Mouse (Mus musculus) kidney, embryonic 16.5 days (tissue): ENCODE measurements around the gene Dph1. TPM values are rescaled to one million over a fixed set of nuclear protein-coding genes. Genes with fewer than 3 reads are reported as not detected.

Experiments used
- ATAC-seq: fragments of 200-750 bp; cut with Nextera tagmentation; 2 replicates; pipeline ENCODE4 v1.8.0; 2017; ENCODE audit warnings: moderate TSS enrichment; ENCODE audit not compliant: low FRiP score, low TSS enrichment
- H3K27ac ChIP-seq: fragments of 300-500 bp; sonication (generic); 2 replicates; pipeline ENCODE4 v1.5.1; 2014; ENCODE audit warnings: low read length
- H3K27me3 ChIP-seq: fragments of 300-500 bp; sonication (generic); 2 replicates; pipeline ENCODE4 v1.6.1; 2014; ENCODE audit warnings: low read length, control low read depth, mixed read lengths; ENCODE audit not compliant: insufficient read depth
- H3K36me3 ChIP-seq: fragments of 300-500 bp; sonication (generic); 2 replicates; pipeline ENCODE4 v1.6.1; 2014; ENCODE audit warnings: low read length, control low read depth, mixed read lengths; ENCODE audit not compliant: insufficient read depth
- H3K4me1 ChIP-seq: fragments of 300-500 bp; sonication (generic); 2 replicates; pipeline ENCODE4 v1.6.1; 2014; ENCODE audit warnings: low read length, control low read depth, mixed read lengths; ENCODE audit not compliant: insufficient read depth
- H3K4me2 ChIP-seq: fragments of 300-500 bp; sonication (generic); replicated peaks from 2 replicates; pipeline ENCODE4 v1.6.1; 2014; ENCODE audit warnings: low read depth, low read length
- H3K4me3 ChIP-seq: fragments of 300-500 bp; sonication (generic); 2 replicates; pipeline ENCODE4 v1.5.1; 2014; ENCODE audit warnings: mild to moderate bottlenecking, low read length
- H3K9ac ChIP-seq: fragments of 300-500 bp; sonication (generic); replicated peaks from 2 replicates; pipeline ENCODE4 v1.6.1; 2014; ENCODE audit warnings: low read length
- H3K9me3 ChIP-seq: fragments of 300-500 bp; sonication (generic); 2 replicates; pipeline ENCODE4 v1.6.1; 2016; ENCODE audit warnings: low read length, control low read depth
- WGBS: fragments of 180-500 bp; shearing (Covaris S2); extraction: QIAGEN DNeasy Blood & Tissue Kit; methylation state at CpG from one replicate; pipeline ENCODE4 v1.1.7; 2014; 5-methylcytosine and 5-hydroxymethylcytosine counted together
- polyA plus RNA-seq: library from polyadenylated mRNA; unstranded; fragments of >200 nt; fragmentation: Nextera tagmentation; extraction: Ambion mirVana; gene quantifications from 2 replicates; pipeline ENCODE4 v1.2.1, GENCODE M21; 2015

Dph1 gene
- polyA plus RNA-seq, 1 experiment from 2014 or later = 28.4 TPM

DNA sequence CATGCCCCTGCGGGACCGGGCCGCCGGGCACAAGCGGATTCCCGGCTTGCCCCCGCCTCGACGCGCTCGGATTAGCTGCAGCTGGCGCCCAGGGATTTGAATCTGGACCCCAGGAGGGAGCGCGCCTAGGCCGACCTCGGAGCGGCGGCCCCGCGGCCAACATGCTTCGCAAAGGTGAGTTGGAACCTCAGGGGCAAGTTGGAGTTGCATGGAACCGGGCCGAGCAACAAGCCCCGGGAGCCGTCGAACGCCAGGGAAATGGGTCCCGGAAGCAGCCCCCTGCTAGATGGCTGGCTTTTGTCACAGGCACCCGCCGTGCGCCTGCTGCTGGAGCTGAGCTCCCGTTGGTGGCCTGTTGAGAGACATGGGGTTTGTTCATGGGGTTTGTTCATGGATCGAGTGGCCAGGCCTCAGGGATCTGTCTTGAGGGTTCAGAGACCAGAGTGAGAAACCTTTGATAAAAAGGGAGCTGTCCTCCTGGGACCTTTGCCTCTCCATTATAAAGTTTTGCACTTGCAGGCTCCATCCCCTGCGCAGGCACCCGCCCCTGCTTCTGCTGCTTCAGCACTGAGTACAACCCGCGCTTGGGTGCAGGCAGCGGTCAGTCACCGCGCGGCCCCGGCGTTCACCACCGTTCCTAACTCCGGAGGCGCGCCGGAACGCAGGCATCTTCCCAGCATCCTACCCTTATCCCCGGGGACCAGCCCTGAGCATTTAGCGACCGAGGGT is 3.2 kb upstream of the Dph1 start:
- Histone ChIP-seq H3K27ac (no peak overlapping the region), H3K4me1 (peaks cover 36% of the 10 kb centered on the region), H3K9ac (peak overlapping the region; percentile 65), H3K4me2 (peak overlapping the region; percentile 87), H3K27me3 (peaks cover 59% of the 10 kb centered on the region), H3K9me3 (no peaks in the 10 kb centered on the region), H3K36me3 (no peaks in the 10 kb centered on the region), H3K4me3 (peak overlapping the region; percentile 60)
- no peak for ATAC-seq
- under 1% methylated on average over 52 of the region's 52 CpGs for WGBS

DNA sequence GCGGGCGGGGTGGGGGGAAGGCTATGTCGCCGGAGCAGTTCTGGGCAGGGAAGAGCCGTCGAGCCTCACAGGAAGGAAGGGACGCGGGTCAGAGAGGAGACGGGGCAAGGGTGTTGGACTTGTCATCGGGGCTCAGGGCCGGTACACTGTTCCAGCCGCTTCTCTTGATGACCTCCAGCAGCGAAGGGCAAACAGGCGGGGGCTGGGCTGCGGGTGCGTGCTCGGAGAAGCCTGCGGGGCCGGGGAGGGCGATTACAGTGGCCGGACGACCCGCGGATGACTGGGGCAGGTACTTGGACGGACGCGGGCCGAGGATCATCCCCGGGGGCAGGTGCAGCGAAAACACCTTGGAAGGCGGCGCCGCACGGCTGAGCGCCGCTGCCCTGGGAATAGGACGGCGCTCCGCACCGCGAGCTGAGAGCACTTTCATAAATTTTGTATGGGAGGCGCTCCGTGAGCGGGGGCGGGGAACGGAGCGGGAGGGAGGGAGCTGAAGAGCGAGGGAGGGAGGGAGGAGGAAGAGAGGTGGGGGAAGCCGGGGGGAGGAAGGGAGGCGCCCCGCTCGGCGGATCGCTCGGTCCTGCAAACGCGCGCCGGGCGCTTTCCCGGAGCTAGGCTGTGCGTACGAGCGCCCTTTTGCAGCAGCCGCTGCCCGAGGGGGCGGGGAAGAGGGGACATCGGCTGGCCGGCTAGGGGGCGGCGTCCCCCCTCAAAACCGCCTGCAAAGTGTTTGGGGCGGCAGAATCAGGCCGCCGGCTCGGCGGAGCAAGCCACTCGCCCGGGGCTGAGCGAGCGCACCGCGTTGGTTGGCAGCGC is 2.4 kb upstream of the Dph1 start, which contains the start of gene Rtn4rl1:
Gene Rtn4rl1 (plus strand): TSS at position 528 of the 816 bp plus-strand sequence.
- under 1% methylated on average over 80 of the region's 84 CpGs for WGBS

DNA sequence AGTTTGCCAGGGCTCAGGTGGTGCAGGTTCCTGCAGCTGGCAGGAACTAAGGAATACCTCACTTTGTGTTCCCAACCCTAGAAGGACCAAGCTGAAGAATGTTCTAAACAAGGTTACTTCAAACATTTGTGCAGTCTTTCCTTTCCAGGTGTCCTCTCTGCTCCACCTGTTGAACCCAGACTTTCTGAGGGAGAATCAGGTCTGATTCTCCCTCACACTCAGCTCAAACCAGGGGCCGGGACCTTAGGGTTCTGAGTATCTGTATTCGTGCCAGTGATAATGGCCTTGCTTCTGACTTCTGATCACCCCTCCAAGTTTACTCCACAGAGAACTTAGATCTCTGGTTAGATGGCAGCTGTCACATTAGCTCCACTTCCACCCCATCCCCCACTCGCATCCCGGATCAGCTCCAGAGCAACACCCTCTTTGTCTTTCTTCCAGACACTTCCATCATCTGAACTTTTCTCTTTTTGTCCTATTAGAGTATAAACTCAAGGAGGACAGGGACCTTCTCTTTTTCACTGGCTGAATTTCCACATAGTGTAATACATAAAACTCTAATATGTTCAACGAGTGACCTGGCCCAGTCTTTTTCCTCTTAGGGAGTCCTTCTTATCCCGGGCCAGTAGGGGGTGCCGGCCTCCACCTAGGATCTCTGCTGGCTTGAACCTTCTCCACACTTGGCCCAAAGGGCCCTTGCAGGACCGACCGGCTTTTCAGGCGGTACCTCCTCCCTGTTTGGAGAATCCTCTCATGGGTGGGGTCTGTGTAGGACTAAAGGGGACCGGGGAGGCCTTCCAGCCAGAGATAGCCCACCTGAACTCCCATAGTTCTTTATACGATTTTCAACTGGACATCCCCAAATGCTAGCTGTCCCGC is 1.5 kb upstream of the Dph1 start:
- peak overlapping the region; percentile 65; the same call in 1 of the 2 replicates for H3K9ac ChIP-seq
- peak; percentile 60 for ATAC-seq
- H3K36me3 ChIP-seq = no peaks in the 10 kb centered on the region
- H3K27me3 ChIP-seq = peaks cover 51% of the 10 kb centered on the region
- H3K4me1 ChIP-seq = peaks cover 39% of the 10 kb centered on the region
- WGBS = 25% methylated on average over 13 of the region's 13 CpGs
- H3K27ac ChIP-seq = no peak overlapping the region
- peak overlapping the region; percentile 87 for H3K4me2 ChIP-seq
- H3K9me3 ChIP-seq = no peaks in the 10 kb centered on the region
- H3K4me3 ChIP-seq = peak overlapping the region; percentile 60

More for the DNA sequence above, 2.4 kb upstream of the Dph1 start, which contains the start of gene Rtn4rl1:
- peak within 1 kb of the TSS; percentile 65 for H3K9ac ChIP-seq
- no peak within 1 kb of the TSS for H3K27ac ChIP-seq
- peak within 1 kb of the TSS; percentile 60 for H3K4me3 ChIP-seq
- peak within 1 kb of the TSS; percentile 87 for H3K4me2 ChIP-seq
- peak; percentile 24; the same call in 1 of the 2 replicates for ATAC-seq
- no peaks in the 10 kb centered on the region for H3K9me3 ChIP-seq
- peaks cover 55% of the 10 kb centered on the region for H3K27me3 ChIP-seq
- H3K4me1 ChIP-seq = peaks cover 39% of the 10 kb centered on the region
- H3K36me3 ChIP-seq = no peaks in the 10 kb centered on the region

DNA sequence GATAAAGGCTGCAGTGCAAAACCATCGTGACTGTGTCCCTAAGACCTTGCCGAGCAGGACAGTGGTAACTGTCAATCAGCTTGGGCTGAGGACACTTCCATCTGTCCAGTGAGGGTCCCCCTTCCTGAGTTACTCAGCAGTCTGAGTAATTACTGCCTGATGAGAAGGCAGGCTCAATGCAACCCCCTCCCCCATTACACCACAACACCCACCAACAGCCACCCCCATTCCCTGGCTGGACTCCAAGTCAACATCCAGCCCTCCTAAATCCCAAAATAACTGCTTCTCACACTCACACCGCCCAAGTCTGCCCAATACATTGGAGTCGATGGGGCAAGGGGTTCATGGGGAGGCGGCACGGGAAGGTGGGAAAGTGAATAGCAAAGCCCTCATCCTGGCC is 800 bp upstream of the Dph1 start:
- Histone ChIP-seq H3K4me2 (no peak overlapping the region), H3K4me3 (no peak overlapping the region), H3K36me3 (no peaks in the 10 kb centered on the region), H3K4me1 (peaks cover 39% of the 10 kb centered on the region), H3K27me3 (peaks cover 46% of the 10 kb centered on the region), H3K9me3 (no peaks in the 10 kb centered on the region), H3K27ac (no peak overlapping the region), H3K9ac (no peak overlapping the region)
- ATAC-seq = no peak
- WGBS = 56% methylated on average over 6 of the region's 6 CpGs

- peak overlapping the region; percentile 23; the same call in 1 of the 2 replicates for H3K27ac ChIP-seq
- peak; percentile 81 for ATAC-seq
- under 1% methylated on average over 24 of the region's 24 CpGs for WGBS
Measured at GRCm38 (mm10) chr11:75190371-75190724, 693 bp downstream of the Dph1 start.

GRCm38 (mm10) chr11:75189713-75190370 is 1.2 kb downstream of the Dph1 start:
- peak overlapping the region; percentile 23; the same call in 1 of the 2 replicates for H3K27ac ChIP-seq
- peaks cover 33% of the 10 kb centered on the region for H3K4me1 ChIP-seq
- under 1% methylated on average over 22 of the region's 22 CpGs for WGBS
- H3K36me3 ChIP-seq = no peaks in the 10 kb centered on the region
- peak overlapping the region; percentile 77 for H3K9ac ChIP-seq
- H3K27me3 ChIP-seq = peaks cover 26% of the 10 kb centered on the region
- H3K4me3 ChIP-seq = peak overlapping the region; percentile 90
- H3K9me3 ChIP-seq = no peaks in the 10 kb centered on the region
- H3K4me2 ChIP-seq = peak overlapping the region; percentile 94
- ATAC-seq = peak; percentile 18; the same call in 1 of the 2 replicates

More at GRCm38 (mm10) chr11:75190371-75190724, 693 bp downstream of the Dph1 start:
- peak overlapping the region; percentile 77 for H3K9ac ChIP-seq
- peaks cover 31% of the 10 kb centered on the region for H3K27me3 ChIP-seq
- H3K36me3 ChIP-seq = no peaks in the 10 kb centered on the region
- peak overlapping the region; percentile 94 for H3K4me2 ChIP-seq
- no peaks in the 10 kb centered on the region for H3K9me3 ChIP-seq
- peak overlapping the region; percentile 90 for H3K4me3 ChIP-seq
- H3K4me1 ChIP-seq = peaks cover 38% of the 10 kb centered on the region

DNA sequence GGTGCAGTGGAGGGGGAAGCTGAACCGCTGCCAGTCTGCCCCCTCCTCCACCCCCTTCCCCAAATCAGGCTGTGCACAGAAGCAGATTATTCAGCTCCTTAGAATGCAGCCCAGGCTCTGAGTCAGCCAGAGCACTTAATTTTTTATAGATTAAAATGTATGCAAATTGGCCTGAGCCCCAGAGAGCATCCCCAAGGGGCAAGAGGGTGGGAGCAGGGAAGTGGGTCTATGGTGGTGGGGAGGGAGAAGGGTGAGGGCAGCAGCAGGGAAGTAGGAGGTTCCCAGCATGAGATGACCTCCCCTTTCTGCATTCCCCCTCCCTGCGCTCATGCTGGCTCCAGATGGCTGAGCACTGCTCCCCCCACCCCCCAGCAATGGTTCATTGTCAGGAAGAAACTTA is 6.1 kb downstream of the Dph1 start:
- Histone ChIP-seq H3K27me3 (no peaks in the 10 kb centered on the region), H3K27ac (no peak overlapping the region), H3K4me3 (no peak overlapping the region), H3K9ac (no peak overlapping the region), H3K9me3 (no peaks in the 10 kb centered on the region), H3K4me1 (peaks cover 8% of the 10 kb centered on the region), H3K4me2 (no peak overlapping the region), H3K36me3 (peaks cover 27% of the 10 kb centered on the region)
- ATAC-seq = no peak
- WGBS = 75% methylated on average over 2 of the region's 2 CpGs

- WGBS = 90% methylated on average over 5 of the region's 5 CpGs
- ATAC-seq = no peak
- Histone ChIP-seq H3K4me1 (peaks cover 6% of the 10 kb centered on the region), H3K36me3 (peaks cover 27% of the 10 kb centered on the region), H3K4me2 (no peak overlapping the region), H3K9ac (no peak overlapping the region), H3K27ac (no peak overlapping the region), H3K27me3 (no peaks in the 10 kb centered on the region), H3K4me3 (no peak overlapping the region), H3K9me3 (no peaks in the 10 kb centered on the region)
Measured at GRCm38 (mm10) chr11:75184573-75184972, 6.5 kb downstream of the Dph1 start.
